In genomic region chr10:128458719-128459408, GRCm38 (mm10) we compare ENCODE assay signal across 8 mouse cellular contexts. TPM values are rescaled to one million over a fixed set of nuclear protein-coding genes. Genes with fewer than 3 reads are reported as not detected.
DNase-seq lines count a peak whose midpoint lies in the region; ATAC-seq and TF ChIP-seq lines count a peak whose summit lies in the region.

Gene Smarcc2 (plus strand): TSS chr10:128459248.

- H3K27me3 ChIP-seq in CH12.LX (replicated peaks), result no peaks in the 10 kb centered on the region
- H3K27me3 ChIP-seq in forebrain, embryonic 14.5 days (replicated peaks; ENCODE audit: control insufficient read depth, insufficient read depth, low read length), result no peaks in the 10 kb centered on the region
- H3K27me3 ChIP-seq in liver, embryonic 16.5 days (ENCODE audit: control insufficient read depth, insufficient read depth, low read depth, low read length), result no peaks in the 10 kb centered on the region
- H3K27me3 ChIP-seq in neural tube, embryonic 12.5 days (replicated peaks), result no peaks in the 10 kb centered on the region
- H3K27me3 ChIP-seq in stomach, postnatal 0 days (ENCODE audit: control insufficient read depth, insufficient read depth, low read length), result no peaks in the 10 kb centered on the region

- TF ChIP-seq EP300 in CH12.LX (IDR thresholded peaks at IDR 0.05; ENCODE audit: low read length), result no peak
- no peak for TF ChIP-seq EP300 in stomach, postnatal 0 days (optimal IDR thresholded peaks at IDR 0.05)

- peak; percentile 65 for TF ChIP-seq POLR2A in CH12.LX (IDR thresholded peaks at IDR 0.05; ENCODE audit: low read depth, low read length)

- peaks cover 12 to 30% of the 10 kb centered on the region in 2 experiments for H3K36me3 ChIP-seq in CH12.LX (replicated peaks in 1 of 2; ENCODE audit: control insufficient read depth in 1 of 2, insufficient read depth in 1 of 2, low read length in 1 of 2)
- H3K36me3 ChIP-seq in forebrain, embryonic 14.5 days (ENCODE audit: control insufficient read depth, insufficient read depth, low read length), result peaks cover 29% of the 10 kb centered on the region
- H3K36me3 ChIP-seq in liver, embryonic 16.5 days (ENCODE audit: control insufficient read depth, insufficient read depth), result peaks cover 12% of the 10 kb centered on the region
- H3K36me3 ChIP-seq in neural tube, embryonic 12.5 days, result peaks cover 20% of the 10 kb centered on the region
- H3K36me3 ChIP-seq in stomach, postnatal 0 days (ENCODE audit: control insufficient read depth, insufficient read depth, low read length), result peaks cover 9% of the 10 kb centered on the region; the same call in 1 of the 2 replicates

- ATAC-seq in cerebellum, adult (ENCODE audit: insufficient number of reproducible peaks, low FRiP score, low TSS enrichment), result peak; percentile 63
- peak; percentile 77 for ATAC-seq in forebrain, embryonic 14.5 days
- ATAC-seq in liver, embryonic 16.5 days (ENCODE audit: low read depth), result peak; percentile 82
- ATAC-seq in neural tube, embryonic 12.5 days (ENCODE audit: low FRiP score, low read depth), result peak; percentile 82
- peak; percentile 84 for ATAC-seq in stomach, postnatal 0 days (ENCODE audit: low FRiP score, low TSS enrichment)

- in situ Hi-C loops in CH12.LX (cut with MboI; ENCODE audit: low pct_ligation_motif_present, low pct_unique_long_range_greater_than_20kb, low sequenced_read_pairs), result no loop called here

- TF ChIP-seq RAD21 in CH12.LX (IDR thresholded peaks at IDR 0.05; ENCODE audit: low read depth, low read length), result no peak

- peak; percentile 44 for DNase-seq in CH12.LX (ENCODE audit: extremely low read depth)
- peak; percentile 81 for DNase-seq in forebrain, embryonic 14.5 days (ENCODE audit: low spot score)
- DNase-seq in heart, postnatal 10 days, result peak; percentile 86 to 91
- peak; percentile 43 for DNase-seq in large intestine, adult 2 months (ENCODE audit: low read depth, low spot score)
- peak; percentile 91 for DNase-seq in stomach, postnatal 0 days (ENCODE audit: low spot score)

- TF ChIP-seq CTCF in CH12.LX (conservative IDR thresholded peaks at IDR 0.05 in 1 of 2, IDR thresholded peaks at IDR 0.05 in 1 of 2; ENCODE audit: low read depth in 2 of 2, low read length in 2 of 2), result peak in 1 of 2 experiments; percentile 59; a peak in 2 of 4 replicates
- peak; percentile 52 for TF ChIP-seq CTCF in stomach, postnatal 0 days (IDR thresholded peaks at IDR 0.05; ENCODE audit: low read depth)

- intact Hi-C loops in heart, postnatal 10 days (cut with DNase I), result loop anchor here (1.0 to 2.0 kb wide), 3 partner anchors 34 to 87 kb away; no protein-coding TSS in a partner anchor

- H3K4me1 ChIP-seq in CH12.LX (ENCODE audit: control insufficient read depth in 1 of 2, insufficient read depth in 2 of 2), result peaks cover 6 to 28% of the 10 kb centered on the region in 2 experiments
- H3K4me1 ChIP-seq in forebrain, embryonic 14.5 days (ENCODE audit: control insufficient read depth, insufficient read depth, low read length), result peaks cover 10% of the 10 kb centered on the region
- peaks cover 23% of the 10 kb centered on the region for H3K4me1 ChIP-seq in liver, embryonic 16.5 days (ENCODE audit: control insufficient read depth, low read depth, low read length)
- peaks cover 12% of the 10 kb centered on the region for H3K4me1 ChIP-seq in neural tube, embryonic 12.5 days
- 0 out of 2 replicates have a peak, but pooled peaks cover 2% of the 10 kb centered on the region for H3K4me1 ChIP-seq in stomach, postnatal 0 days (replicated peaks; ENCODE audit: control insufficient read depth, insufficient read depth)

- H3K9ac ChIP-seq in CH12.LX (ENCODE audit: insufficient read depth, low read depth), result peak within 1 kb of the TSS; percentile 97
- peak within 1 kb of the TSS; percentile 98 for H3K9ac ChIP-seq in forebrain, embryonic 14.5 days (ENCODE audit: low read length)
- peak within 1 kb of the TSS; percentile 97 for H3K9ac ChIP-seq in liver, embryonic 16.5 days (ENCODE audit: low read depth, low read length)
- H3K9ac ChIP-seq in neural tube, embryonic 12.5 days, result peak within 1 kb of the TSS; percentile 99
- peak within 1 kb of the TSS; percentile 90 for H3K9ac ChIP-seq in stomach, postnatal 0 days (ENCODE audit: low read length)

- H3K79me2 ChIP-seq in CH12.LX (replicated peaks; ENCODE audit: control insufficient read depth, extremely low read depth, insufficient read depth, poor library complexity, severe bottlenecking), result peaks cover 16% of the 10 kb centered on the region

- dilution Hi-C loops in CH12.LX (cut with MboI; ENCODE audit: extremely low pct_ligation_motif_present, extremely low pct_unique_long_range_greater_than_20kb, low sequenced_read_pairs), result no loop called here

- no peaks in the 10 kb centered on the region for H3K9me3 ChIP-seq in CH12.LX (replicated peaks; ENCODE audit: low read length)
- H3K9me3 ChIP-seq in forebrain, embryonic 14.5 days (replicated peaks; ENCODE audit: control insufficient read depth, low read length), result no peaks in the 10 kb centered on the region
- H3K9me3 ChIP-seq in liver, embryonic 16.5 days (replicated peaks; ENCODE audit: control insufficient read depth, low read length), result no peaks in the 10 kb centered on the region
- no peaks in the 10 kb centered on the region for H3K9me3 ChIP-seq in neural tube, embryonic 12.5 days
- no peaks in the 10 kb centered on the region for H3K9me3 ChIP-seq in stomach, postnatal 0 days (ENCODE audit: control insufficient read depth, low read length)

- under 1% methylated on average over 56 of the region's 86 CpGs for WGBS in forebrain, embryonic 14.5 days
- WGBS in large intestine, adult 2 months, result under 1% methylated on average over 69 of the region's 86 CpGs
- under 1% methylated on average over 66 of the region's 86 CpGs for WGBS in liver, embryonic 16.5 days (ENCODE audit: insufficient replicate concordance)
- under 1% methylated on average over 84 of the region's 86 CpGs for WGBS in neural tube, embryonic 12.5 days
- under 1% methylated on average over 55 of the region's 86 CpGs for WGBS in stomach, postnatal 0 days

- peak within 1 kb of the TSS; percentile 80 for H3K4me2 ChIP-seq in CH12.LX (ENCODE audit: insufficient read depth, low read depth, poor library complexity, severe bottlenecking)
- peak within 1 kb of the TSS; percentile 81 for H3K4me2 ChIP-seq in forebrain, embryonic 14.5 days (ENCODE audit: low read length)
- H3K4me2 ChIP-seq in liver, embryonic 16.5 days (ENCODE audit: low read depth, low read length), result peak within 1 kb of the TSS; percentile 97
- H3K4me2 ChIP-seq in neural tube, embryonic 12.5 days (replicated peaks), result peak within 1 kb of the TSS; percentile 80
- H3K4me2 ChIP-seq in stomach, postnatal 0 days (replicated peaks; ENCODE audit: low read depth), result peak within 1 kb of the TSS; percentile 76

- H3K4me3 ChIP-seq in CH12.LX (replicated peaks in 1 of 3; ENCODE audit: low read depth in 2 of 3, low read length in 2 of 3, poor library complexity in 1 of 3), result peak within 1 kb of the TSS; percentile 77 to 86 (median 82)
- H3K4me3 ChIP-seq in forebrain, embryonic 14.5 days (ENCODE audit: low read depth, low read length), result peak within 1 kb of the TSS; percentile 91
- peak within 1 kb of the TSS; percentile 92 for H3K4me3 ChIP-seq in liver, embryonic 16.5 days (ENCODE audit: low read depth, low read length)
- H3K4me3 ChIP-seq in neural tube, embryonic 12.5 days, result peak within 1 kb of the TSS; percentile 97
- H3K4me3 ChIP-seq in stomach, postnatal 0 days (ENCODE audit: low read depth, low read length), result peak within 1 kb of the TSS; percentile 93

- peak within 1 kb of the TSS; percentile 79 for H3K27ac ChIP-seq in CH12.LX (ENCODE audit: insufficient read depth, low read depth)
- H3K27ac ChIP-seq in forebrain, embryonic 14.5 days (ENCODE audit: low read depth, low read length), result peak within 1 kb of the TSS; percentile 98
- peak within 1 kb of the TSS; percentile 95 for H3K27ac ChIP-seq in liver, embryonic 16.5 days (ENCODE audit: low read length)
- H3K27ac ChIP-seq in neural tube, embryonic 12.5 days, result peak within 1 kb of the TSS; percentile 95
- peak within 1 kb of the TSS; percentile 96 for H3K27ac ChIP-seq in stomach, postnatal 0 days (replicated peaks)

TF ChIP-seq in CH12.LX, 34 proteins besides CTCF, POLR2A, EP300 and RAD21:
- TF ChIP-seq MAZ (IDR thresholded peaks at IDR 0.05; ENCODE audit: low read depth, low read length), result no peak
- TF ChIP-seq PAX5 (IDR thresholded peaks at IDR 0.05; ENCODE audit: low read length), result no peak
- no peak for TF ChIP-seq ZMIZ1 (IDR thresholded peaks at IDR 0.05; ENCODE audit: low read depth, low read length)
- TF ChIP-seq MAFK (IDR thresholded peaks at IDR 0.05; ENCODE audit: insufficient replicate concordance, low read length), result no peak
- TF ChIP-seq TCF12 (IDR thresholded peaks at IDR 0.05; ENCODE audit: low read depth, low read length), result no peak; the same call in 1 of the 2 replicates
- TF ChIP-seq ELF1 (IDR thresholded peaks at IDR 0.05; ENCODE audit: low read depth, low read length), result peak; percentile 39; the same call in 1 of the 2 replicates
- peak; percentile 47; the same call in 1 of the 2 replicates for TF ChIP-seq MXI1 (IDR thresholded peaks at IDR 0.05; ENCODE audit: low read depth, low read length)
- TF ChIP-seq ZC3H11A (IDR thresholded peaks at IDR 0.05; ENCODE audit: low read depth, low read length), result no peak
- TF ChIP-seq ZNF384 (IDR thresholded peaks at IDR 0.05; ENCODE audit: low read depth, low read length), result no peak
- no peak for TF ChIP-seq TBP (conservative IDR thresholded peaks at IDR 0.05; ENCODE audit: low read depth, low read length)
- peak; percentile 58 for TF ChIP-seq NELFE (IDR thresholded peaks at IDR 0.05; ENCODE audit: low read depth, low read length)
- TF ChIP-seq USF2 (conservative IDR thresholded peaks at IDR 0.05; ENCODE audit: low read depth, low read length), result no peak
- TF ChIP-seq USF1 (IDR thresholded peaks at IDR 0.05; ENCODE audit: low read depth, low read length), result no peak
- TF ChIP-seq UBTF (IDR thresholded peaks at IDR 0.05; ENCODE audit: low read depth, low read length), result peak; percentile 82
- TF ChIP-seq ZKSCAN1 (IDR thresholded peaks at IDR 0.05; ENCODE audit: borderline replicate concordance, low read depth, low read length), result no peak
- TF ChIP-seq SMC3 (IDR thresholded peaks at IDR 0.05; ENCODE audit: low read depth, low read length), result peak; percentile 24; the same call in 1 of the 2 replicates

RNA-seq across cellular contexts. Expression of gene Smarcc2, which starts in this region (rescaled TPM):
- total RNA-seq in CH12.LX (2012; rRNA removed) (20.2 and 24.8 TPM in 2 replicates), CH12.LX (2014; rRNA removed) (6.1 and 7.5 TPM in 2 replicates)
- 39.8 and 42.6 TPM in 2 replicates for polyA plus RNA-seq in CH12.LX (2012; ENCODE audit: insufficient read length, low read depth)
- polyA plus RNA-seq in forebrain, embryonic 14.5 days (2014; fragmentation: Nextera tagmentation; extraction: Ambion mirVana), result 178 and 201 TPM in 2 replicates
- total RNA-seq in heart, postnatal 10 days (2021), result 10 to 100 TPM; 83.6 to 95.9 TPM
- 43.3 and 67.4 TPM in 2 replicates for polyA plus RNA-seq in large intestine, adult 2 months (2012; rRNA removed)
- polyA plus RNA-seq in liver, embryonic 16.5 days (2015; fragmentation: Nextera tagmentation; extraction: Ambion mirVana), result 20.3 and 22.6 TPM in 2 replicates
- polyA plus RNA-seq in neural tube, embryonic 12.5 days (2016; fragmentation: Nextera tagmentation; extraction: Ambion mirVana), result 174 and 177 TPM in 2 replicates
- 21.4 and 26.6 TPM in 2 replicates for polyA plus RNA-seq in stomach, postnatal 0 days (2015; fragmentation: Nextera tagmentation; extraction: Ambion mirVana)

Comparison
In these comparisons a context has a peak if more than half of its experiments do, and no peak if none do; other contexts are left out.
1. Peak in every context shown above with its lines: DNase-seq, ATAC-seq, H3K4me3 ChIP-seq and H3K27ac ChIP-seq.